Mouse (Mus musculus) layer of hippocampus, postnatal 10 days (tissue): ENCODE measurements at regions not wholly inside any gene's neighbourhood (a gene's known extent, or its start where the extent isn't known, plus 50 kb on each side); places are given as distances from the start of the nearest gene placed in this dataset.
A peak's percentile ranks its signal among the peaks of the same experiment; 100 is the strongest.

Experiments used
- DNase-seq, 2 experiments: peaks; one replicate each; pipeline ENCODE4 v3.0.0; 2021; ENCODE audit warnings: low spot score in 2 of 2

DNA sequence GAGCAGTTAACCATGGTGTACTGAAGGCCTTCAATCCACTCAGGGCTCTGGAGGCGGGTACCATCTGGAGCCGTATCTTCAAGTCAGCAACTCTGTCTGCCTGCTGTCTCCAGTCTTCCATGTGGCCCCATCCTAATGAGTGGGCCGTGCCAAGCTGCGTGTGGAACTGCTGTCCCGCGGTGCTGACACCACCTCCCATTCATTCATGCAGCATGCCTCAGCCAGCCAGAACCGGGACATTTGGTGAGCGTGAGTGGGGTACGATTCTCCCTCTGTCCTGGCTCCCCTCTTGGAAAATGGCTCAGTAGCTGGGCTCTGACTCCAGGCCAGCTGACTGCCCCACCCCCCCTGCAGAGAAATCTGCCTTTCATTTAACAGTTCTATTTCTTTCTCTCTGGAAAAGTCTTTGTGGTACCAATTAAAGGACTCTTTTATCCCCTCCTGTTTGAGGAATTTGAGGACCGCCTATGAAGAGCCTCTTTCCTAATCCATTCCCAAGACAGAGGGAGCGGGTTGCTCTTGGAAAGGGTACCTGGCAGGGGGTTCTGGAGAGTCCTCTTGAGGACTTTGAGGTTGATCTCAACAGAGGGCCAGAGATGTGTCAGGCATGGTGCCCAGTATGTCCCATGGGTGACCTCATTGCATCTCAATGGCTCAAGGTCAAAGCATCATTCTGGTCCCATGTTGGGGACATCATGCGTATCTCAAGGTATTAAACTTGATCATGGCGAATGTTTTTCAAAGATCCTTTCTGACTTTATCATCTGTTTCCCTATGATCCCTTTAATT, 55.5 kb upstream of the Brd7 start:
- peak; percentile 70 to 73 for DNase-seq

DNA sequence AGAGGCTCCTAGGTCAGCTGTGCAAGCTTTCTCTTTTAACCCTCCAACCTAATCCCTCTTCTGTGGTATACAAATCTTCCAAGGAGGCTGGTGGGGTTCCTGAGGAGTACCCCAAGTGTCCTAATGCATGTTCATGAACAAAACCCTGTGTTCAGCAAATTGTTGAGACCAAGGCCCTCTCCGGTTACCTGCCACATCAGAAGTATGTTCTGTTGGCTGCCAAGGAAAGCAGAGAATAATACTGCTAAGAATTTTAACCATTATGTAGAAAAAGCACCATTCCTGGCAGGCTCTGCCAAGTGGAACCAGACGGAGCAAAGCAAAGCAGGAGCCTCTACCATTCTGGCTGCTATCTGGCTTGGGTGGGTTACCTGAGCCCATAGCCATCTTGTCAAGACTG, 61.3 kb upstream of the Brd7 start:
- no peak for DNase-seq

DNA sequence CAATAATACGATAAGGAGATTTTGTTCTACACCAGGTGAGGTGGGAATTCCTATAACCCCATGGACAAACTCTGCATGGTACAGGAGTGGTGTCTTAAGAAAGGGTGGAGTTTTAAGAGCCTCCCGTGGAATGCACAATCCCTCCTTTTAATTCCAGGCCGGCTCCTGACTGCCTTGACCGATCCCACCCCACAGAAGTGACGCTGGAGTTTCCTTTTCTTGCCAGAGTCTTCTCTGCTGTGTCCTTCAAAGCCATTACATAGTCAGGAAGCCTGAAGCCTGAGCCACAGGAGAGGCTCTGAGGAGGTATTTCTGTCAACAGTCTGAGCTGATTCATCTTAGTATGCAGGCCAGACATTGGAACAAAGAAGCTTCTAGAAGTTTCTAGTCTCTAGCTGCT, 66.6 kb upstream of the Brd7 start:
- no peak for DNase-seq

DNA sequence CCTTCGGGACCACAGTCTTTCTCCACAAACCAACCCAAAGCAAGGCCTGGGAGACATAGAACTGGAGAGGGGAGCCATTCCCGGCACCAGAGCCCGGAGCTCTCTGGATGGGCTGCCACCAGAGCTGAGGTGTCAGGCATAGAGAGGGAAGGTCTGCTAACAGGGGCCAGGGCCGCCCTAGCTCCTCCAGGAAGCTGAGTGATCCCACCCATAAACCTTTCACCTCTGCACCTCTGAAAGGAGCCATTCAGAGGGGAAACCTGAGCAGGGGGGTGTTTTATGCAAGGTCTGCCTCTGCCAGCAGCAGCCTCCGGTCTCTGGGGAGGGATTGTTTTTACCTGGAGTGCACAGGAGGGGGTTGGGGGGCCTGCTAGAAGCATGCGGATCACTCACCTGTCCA, 69.4 kb upstream of the Brd7 start:
- DNase-seq = no peak

DNA sequence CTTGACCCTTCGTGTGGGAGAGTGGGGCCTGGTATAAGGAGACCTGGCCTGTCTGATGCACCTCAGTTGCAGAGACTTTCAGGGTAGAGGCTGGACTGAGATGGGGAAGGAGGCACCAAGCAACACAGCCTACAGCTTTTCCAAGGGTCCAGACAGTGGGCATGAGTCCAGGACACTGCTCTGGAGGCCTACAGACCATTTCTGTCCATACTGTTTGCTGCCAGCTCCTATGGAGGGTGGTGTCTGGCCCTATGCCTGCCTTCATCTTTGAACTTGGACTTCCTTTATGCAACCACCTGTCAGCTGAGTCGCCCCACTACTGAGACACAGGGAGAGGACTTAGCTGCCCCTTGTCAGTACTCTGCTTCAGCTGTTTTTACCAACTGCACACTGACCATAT, 73.7 kb upstream of the Brd7 start:
- DNase-seq = no peak

DNA sequence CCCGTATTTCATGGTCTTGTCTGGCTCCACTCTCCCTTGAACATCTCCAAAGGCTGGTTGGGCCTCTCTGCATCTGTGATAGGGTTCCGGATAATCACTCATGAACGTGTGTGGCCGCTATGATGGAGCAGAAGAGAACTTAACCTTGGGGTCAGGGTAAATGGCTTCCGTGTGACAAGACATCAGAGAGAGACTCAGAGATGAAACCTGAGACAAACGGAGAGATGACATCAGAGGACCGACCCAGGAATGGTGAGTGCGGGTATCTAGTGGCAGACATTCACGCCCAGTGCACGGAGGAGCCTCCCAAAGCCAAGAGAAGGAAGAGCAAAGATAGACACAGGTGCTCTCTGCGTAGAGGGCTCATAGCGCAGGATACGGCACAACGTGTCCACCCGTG, 78.2 kb upstream of the Brd7 start:
- DNase-seq = no peak

DNA sequence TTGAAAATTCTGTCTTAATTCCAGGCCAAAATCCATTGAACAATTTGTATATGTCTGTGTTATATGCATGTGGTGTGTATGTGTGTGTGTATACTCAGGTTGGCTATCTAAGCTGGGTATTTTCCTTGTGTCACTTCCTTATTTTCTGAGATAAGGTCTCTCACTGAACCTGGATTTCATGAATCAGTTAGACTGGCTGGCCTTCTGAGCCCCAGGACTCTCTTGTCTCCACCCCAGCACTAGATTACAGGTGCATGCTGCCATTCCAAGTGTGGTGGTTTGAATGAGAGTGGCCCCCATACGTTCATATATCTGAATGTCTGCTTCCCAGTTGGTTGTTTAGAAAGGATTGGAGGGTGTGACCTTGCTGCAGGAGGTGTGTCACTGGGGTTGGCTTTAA, 77.8 kb upstream of the Nkd1 start:
- no peak for DNase-seq

DNA sequence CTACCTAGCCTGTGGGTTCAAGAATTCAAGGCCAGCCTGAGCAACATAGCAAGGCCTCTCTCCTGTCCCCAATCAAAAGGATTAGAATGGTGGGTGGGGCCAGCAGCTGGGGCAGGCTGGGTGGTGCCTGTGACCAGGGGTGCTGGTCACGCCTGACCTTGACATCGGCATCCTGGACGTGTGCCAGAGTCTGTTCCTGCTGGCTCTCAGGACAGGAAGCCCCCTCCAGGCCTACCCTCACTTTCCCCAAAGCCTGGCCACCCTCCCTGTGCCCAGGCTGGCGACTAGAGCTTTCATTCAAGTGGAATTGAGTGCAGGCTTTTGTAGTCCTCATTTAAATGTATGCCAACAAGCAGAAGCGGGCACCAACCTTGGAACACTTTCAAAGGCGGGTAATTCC, 73.7 kb upstream of the Nkd1 start:
- DNase-seq = peak; percentile 43 to 52

DNA sequence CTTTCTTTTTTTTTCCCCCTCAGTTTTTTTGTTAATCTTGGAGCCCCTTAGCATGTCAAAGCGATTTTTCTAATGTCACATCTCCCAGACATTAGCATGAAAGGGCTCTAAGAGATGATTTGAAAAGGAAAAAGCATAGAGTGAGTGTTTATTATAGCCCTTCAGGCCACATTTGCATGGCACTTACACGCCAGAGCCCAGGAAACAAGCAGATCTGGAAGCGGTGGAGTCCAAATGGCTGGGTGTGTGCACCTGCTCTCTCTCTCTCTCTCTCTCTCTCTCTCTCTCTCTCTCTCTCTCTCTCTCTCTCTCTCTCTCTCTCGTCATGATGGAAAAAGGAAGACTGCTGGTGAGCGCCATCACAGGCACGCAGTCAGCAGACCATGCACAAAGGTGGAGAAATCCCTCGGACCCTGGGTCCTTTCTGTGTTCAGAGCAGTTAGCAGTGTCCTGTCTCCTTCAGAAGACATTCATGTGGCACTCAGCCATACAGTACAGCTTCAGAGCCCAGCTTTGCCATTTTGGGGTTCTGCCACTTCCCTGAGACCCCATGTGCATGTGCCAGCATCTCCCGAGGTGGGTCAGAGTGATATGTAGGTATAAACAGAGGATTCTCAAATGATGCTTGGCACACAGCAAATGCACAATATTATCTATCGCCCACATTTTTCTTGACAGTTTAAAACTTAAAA, 73.2 kb upstream of the Nkd1 start:
- DNase-seq = no peak

DNA sequence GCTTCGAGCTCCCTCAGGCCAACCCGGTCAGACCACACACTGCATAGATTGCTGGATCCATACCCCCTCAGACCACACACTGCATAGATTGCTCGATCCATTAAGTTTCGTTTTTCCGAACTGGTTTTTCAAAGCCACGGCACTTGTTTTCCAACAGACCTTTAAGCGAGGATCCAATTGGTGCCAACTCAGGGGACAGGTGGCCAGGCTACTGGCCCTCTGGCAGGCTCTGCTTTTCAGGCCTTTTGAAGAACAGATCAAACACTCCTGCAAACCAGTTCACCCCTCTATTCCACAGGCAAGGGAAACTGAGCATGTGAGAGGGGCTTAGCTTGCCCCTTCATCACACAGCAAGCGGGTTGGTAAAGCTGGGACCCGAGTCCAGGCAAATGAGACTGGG, 72.2 kb upstream of the Nkd1 start:
- DNase-seq = no peak

DNA sequence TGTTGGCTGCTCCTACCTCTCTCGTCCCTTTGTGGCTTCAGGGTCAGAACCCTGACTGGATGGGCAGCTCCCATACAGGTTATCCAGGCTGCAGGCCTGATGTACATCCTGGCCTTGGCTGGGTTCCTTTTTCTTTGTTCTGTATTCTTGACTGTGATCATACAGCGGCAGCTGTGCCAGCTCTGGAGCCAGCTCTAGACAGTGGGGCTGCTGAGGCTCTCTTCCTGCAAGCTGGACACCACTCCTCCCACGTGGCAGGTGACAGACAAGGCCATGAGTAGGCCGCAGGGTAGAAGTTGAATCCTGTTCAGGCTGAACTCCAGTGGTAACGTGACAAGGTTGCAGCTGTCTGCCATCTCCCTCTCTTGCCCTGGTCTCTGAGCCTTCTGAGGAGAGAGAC, 71.6 kb upstream of the Nkd1 start:
- DNase-seq = no peak

DNA sequence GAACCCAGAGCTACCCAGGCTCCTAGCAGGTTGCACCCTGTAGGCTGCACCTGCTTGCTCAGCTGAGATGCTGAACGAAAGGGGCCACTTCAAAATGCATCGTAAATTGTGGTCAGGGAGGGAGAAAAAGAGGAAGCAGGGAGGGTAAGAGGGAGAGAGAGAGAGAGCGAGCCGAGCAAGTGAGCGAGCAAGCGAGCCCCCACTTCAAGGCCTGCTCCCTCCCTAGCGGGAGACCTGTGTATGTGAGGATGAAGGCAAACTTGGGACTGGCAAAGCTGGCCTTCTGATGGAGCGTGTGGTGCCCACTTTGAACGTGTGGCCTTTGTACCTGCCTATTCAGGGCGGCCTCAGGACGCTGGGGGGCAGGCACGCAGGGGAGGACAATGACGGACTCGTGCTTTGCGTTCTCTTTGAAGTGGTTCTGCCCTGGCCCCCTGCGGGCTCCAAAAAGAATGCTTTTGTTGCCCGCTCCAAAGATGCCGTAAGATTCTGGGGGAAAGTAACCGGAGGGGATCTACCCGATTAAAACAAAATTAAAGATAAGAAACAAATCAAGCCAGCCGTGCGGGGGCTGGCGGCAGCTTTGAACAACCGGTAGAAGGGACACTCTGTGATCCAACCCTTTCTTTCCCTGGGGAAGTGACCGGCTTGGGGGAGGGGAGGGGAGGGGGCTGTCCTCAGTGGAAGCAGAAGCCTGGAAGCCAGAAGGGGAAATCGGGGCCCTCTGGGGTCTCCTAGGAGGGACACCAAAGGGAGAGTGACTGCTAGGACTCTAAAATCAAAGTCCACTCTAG, 70.1 kb upstream of the Nkd1 start:
- no peak for DNase-seq

DNA sequence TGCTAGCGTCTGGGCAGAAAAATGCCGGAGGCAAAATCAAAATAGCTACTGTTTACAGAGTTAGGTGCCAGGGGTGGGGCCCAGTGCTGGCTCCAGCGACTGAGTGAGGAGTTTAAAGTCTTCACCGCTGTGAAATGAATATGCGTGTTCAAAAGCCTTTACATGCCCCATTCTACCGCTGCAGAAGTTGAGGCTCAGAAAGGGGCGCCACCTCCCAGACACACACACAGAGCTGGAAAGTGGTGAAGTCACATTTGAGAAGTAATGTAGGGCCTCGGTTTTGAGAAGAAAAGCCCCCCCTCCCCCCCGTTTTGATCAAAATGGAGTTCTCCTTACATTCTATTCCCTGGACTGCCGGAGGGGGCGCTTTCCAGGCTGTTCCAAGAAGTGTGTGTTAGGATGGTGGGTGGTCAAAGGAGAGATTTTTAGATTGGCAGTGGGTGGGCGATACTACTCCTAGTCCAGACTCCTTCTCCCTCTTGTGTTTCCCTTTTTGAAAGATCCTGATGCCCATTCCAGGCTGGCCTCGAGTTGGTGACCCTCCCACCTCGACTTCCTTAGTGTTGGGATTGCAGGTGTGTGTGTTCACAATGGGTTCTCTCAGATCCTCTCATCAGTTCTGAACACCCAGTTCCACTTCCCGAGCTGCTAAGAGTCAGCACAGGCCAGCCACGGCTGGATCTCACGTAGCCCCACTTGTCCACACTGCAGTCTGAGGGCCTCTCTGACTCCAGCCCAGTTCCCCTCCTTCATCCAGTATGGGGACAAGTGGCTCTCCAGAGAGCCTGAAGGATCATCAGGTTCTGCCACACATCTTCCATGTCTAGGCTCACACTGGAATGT, 69.3 kb upstream of the Nkd1 start:
- DNase-seq = peak; percentile 22 to 24

DNA sequence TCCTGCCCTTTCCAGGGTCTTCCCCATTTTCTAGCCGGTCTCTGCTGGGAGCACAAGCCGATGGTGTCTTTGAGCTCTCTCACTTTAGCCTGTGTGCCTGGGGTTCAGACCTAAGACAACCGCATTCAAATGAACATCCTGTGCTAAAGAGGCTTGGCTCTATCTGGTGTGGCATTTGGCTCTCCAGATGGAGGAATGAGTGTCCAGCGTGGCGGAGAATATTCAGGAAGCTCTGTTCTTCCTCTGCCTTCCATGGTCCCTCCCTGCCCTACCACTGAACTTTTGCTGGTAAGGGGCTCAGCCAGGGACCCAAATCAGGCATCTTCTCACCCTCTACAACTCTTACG, 68.7 kb upstream of the Nkd1 start:
- DNase-seq = no peak

DNA sequence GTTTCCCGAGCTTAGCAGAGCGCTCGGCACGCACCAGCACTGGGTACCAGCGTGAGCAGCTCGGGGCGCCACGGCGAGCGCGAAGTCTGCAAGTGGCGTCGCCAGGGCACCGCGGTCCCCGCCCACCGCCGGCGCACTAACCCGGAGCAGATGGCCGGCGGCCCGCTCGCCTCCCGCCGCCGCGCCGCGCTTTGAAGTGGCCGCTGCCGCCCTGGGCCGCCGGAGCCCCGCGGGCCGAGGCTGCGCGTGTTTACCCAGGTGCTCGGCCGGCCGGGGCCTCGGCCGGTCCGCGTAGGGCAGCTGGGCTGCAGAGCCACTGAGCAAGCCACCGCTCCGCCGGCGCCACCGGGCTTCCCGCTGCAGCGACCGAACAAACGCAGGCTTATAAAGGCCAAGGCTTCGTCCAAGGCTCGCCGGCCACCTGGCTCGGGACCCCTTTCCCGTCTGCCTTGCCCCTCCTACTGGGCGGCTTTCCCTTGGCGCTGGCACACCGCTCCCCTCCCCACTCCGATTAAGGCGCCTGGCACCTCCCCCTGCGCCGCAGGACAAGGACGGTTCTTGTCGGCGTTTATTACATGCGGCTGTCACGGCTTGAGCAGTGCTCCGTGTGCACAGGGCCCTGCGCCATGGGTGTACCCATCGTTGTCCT, 67.0 kb upstream of the Nkd1 start:
- DNase-seq = peak; percentile 61 to 76

DNA sequence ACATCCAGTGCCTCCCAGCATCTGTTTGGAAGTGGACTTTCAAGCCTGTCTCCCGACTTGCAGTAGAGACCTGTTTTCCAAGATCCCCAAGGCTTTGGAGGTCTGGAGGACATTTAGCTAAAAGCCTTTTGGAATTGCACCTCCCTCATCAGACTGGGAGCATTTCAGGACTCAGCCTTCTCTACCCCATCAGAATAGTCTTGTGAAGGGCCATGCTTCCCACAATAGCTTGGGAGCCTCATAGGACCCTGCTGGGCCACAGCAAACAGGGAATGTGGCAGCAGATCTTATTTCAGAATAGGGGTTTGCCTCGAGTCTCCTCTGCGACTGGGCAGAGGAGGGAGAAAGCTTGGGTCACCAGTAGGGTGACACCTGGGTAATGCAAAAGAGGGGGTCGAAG, 66.2 kb upstream of the Nkd1 start:
- no peak for DNase-seq

DNA sequence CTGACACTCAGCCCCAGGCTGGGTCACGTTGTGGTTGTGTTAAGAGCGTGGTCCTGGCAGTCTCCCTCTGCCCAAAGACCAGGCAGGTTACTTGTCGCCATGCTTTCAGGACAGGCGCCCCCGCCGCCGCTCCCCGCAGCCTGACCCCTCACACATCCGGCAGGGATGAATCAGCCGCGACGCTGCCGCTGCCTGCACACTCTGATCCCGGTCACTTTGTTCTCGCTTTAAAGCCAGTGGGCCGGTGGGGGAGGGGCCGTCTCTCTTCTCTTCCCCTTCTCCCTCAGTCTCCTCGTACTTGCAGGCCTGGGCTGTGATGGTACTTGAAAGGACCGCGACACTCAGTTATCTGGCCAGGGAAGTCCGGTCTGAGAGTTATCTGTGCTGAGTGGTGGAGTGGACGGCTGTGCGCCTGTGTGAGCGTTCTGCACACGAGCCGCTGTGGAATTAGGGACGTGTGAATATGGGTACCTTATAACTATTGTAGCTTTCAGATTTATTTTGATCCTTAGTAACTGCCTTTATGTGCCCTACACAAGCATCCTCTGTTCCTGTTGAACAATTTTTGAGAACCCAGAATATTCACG, 65.6 kb upstream of the Nkd1 start:
- peak; percentile 17 to 21 for DNase-seq

DNA sequence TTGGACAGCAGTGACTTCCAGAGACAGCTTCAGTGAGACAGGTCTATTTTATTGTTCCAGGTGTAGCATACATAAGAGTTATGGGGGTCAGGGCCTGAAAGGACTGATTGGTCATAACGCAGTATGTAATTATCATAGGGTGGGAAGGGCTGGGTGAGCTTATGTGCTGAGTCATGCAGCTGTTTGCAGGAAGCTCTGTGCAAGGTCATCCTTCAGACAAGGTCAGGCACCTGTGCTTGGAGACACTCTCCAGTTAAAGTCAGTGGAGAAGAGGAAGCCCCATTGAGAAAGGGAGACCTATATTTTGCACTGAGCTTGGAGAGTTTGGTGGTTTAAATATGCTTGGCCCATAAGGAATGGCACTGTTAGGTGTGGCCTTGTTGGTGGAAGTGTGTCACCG, 62.0 kb upstream of the Nkd1 start:
- no peak for DNase-seq

DNA sequence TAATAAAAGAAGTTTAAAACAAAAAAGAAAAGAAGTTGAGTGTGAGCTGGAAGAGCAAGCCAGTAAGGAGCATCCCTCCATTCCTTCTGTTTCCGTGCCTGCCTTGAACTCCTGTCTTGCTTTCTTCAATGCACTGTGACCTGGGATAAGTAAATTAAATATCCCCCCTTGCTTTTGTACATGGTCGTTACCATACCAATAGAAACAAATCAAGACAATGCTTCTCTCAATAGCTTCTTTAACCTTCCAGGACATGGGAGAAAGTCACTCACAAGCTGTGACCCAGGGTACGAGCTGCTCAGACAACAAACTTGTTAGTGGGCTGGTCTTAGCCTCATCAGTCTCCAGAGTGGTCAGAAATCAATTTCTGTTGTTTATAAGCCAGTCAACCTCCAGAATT, 53.4 kb upstream of the Nkd1 start:
- no peak for DNase-seq

DNA sequence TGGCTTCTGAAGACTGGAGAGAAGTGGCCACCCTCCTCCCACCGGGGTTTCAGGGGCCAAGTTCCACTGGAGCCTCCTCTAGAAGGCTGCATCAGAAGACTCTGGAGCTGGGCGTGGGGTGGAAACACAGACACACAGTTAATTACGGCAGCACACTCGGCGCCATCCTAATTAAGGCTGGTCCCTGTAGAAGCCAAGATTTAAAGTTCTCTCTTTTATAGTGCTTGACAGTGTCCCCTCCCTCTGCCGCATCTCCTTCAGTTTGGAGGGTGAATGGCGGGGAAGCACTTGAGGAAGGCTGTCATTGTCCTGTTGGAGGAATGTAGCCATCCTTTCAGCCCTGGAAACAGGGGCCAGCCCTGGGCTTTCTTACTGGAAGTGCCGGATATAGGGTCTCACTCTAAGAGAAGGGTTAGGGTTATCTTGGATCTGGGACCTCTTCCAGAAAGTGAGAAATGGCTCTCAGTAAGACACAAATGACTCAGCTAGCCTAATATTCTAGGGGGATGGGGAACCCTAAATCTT, 50.2 kb upstream of the Nkd1 start:
- DNase-seq = no peak
